Mouse (Mus musculus) neutrophil, adult 5-6 weeks (primary cell): ENCODE results near the gene Mgl2. TPM values are rescaled to one million over a fixed set of nuclear protein-coding genes. Genes with fewer than 3 reads are reported as not detected.
"Not testable (repeated sequence)": the region's sequence is repeated elsewhere in the genome, so short reads cannot be mapped to it uniquely, and the experiment has no call there.

Experiments
- ATAC-seq: fragments of 151-379, 151-347 bp; 2 replicates; pipeline ENCODE4 v1.8.0; 2017; ENCODE audit warnings: mild to moderate bottlenecking, moderate TSS enrichment; ENCODE audit not compliant: insufficient number of reproducible peaks, poor library complexity, low FRiP score, severe bottlenecking; ENCODE audit errors: extremely low read depth
- total RNA-seq: library from RNA; stranded (forward); fragments of 200-1000 nt; gene quantifications from 2 replicates; pipeline ENCODE4 v1.2.3, GENCODE M21; 2017

The Mgl2 gene
- not detected in 2 replicates for total RNA-seq

DNA sequence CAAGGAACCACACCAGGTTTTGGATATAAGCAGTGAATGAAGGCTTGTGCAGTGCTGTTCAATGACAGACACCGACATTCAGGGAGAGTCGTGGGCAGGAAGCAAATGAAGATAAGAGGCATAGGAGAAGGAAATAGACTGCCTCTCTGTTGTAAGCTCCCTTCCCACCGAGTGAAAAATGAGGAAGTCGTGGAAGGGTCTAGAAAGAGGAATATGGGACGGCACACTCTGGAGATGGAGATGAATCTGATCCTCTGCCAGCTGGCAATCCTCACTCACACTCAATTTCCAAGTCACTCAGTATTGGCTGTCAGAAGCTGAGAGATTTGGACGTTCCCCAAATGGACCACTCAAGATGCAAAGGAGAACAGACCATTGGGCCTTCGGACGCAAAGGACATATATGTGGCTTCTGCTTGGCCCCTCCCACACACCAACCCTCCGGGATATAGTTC is at the start of gene Mgl2:
Gene Mgl2 (plus strand): TSS at position 404 of the 454 bp plus-strand sequence.
- ATAC-seq, result no peak

DNA sequence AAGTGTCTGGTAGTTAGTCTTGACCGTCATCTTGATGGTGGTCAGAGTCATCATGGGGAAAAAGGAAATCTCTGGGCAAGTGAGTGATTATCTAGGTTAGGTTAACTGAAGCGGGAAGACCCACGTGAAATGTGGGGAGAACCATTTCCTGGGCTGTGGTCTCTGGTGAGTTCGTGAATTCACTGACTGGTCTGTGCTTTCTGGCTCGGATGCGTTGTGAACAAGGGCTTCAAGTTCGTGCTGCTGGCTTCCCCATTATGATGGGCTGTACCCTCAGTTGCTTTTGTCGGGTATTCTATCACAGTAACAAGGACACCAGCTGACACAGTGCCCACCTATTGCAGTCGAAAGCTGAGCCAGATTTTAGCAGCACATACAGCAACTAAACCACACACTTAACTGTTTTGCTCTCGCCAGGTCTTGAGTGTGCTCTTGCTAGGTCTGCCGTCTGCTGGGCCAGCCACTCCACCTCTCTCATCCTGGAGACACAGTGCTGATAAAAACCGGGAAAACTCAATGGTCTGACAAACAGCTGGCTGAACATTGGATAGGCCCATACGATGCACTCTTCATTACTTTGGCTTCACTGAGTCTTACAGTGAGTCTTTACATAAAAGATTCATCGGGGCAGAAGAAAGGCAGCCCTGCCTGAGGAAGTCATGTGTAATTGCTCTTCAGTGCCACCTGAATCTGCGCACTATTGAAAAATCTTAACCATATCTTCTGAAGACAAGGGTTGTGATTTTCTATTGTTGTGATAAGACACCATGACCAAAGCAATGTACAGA is 49.1 kb upstream of the Mgl2 start:
- no peak for ATAC-seq

DNA sequence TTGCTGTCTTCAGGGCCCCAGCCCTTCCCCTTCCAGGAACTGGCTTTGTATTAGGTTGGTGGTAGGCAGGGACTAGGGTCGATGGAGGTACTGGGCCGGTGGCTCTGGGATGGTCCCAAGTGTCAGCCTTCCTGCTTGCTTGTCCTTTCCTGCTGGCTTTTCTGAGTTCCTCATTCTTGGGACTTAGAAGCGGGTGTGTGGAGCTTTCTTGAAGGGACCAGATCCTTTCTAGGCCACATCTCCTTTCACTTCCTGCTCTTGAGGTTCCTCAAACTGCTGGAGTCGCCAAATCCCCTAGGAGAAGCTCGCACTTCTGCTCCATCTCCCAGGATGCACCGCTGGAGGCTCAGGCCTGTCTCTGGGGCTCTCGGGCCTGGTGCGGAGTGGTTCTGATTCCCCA is 45.6 kb upstream of the Mgl2 start:
- no peak for ATAC-seq

DNA sequence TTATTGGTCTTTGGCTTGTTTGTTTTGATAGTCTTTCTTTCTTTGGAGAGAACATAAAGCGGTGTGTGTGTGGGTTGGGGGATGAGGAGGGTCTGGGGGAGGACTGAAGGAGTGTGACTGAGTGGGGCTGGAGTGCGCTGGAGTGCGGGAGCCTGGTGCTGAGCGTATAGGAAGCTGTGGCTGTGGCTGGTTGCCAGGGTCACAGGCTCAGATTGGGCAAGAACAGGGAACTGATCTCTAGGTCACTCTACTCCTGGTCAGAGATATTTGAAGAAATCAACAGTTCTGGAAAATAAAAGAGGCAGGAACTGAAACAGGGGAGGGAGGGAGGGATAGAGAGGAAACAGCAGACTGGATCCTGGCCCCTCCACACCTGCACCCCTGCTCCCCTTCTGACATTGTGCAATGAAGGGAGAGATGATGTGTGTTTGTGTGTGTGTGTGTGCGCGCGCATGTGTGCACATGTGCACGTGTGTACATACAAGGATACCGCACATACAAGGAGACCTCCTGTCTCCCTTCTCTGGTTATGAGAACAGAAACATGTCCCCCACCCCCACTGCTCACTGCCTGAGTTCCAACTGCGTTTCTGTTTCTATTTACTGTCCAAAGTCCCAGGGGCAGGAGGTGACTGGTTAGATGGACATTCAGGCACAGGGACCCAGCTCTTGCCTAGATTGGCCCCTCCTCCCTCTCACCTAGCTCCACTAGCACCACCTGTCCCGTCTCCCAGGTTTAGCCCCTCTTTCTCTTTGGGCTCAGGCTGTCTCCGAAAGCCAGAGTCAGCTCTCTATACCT is 37.9 kb upstream of the Mgl2 start, which contains the start of gene Asgr2:
Gene Asgr2 (plus strand): TSS at position 659 of the 798 bp plus-strand sequence.
- ATAC-seq, result no peak

DNA sequence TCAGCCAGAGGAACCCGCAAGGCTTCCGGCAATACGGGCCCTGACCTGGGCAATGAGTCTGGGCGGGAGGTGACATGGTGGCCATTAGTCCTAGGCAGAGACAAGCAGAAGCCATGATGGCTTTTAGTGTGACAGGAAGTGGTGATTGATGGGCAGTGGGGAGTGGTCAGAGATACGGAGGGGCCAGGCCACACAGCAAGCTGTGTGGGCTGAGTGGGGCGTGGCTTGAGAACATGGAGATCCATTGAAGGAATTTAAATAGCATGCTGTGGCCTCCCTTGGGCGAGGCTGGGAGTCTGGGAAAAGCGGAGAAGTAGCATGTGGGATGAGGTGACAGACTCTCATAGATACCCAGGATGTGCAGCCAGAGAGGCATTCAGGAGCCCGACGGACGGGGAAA is 32.7 kb upstream of the Mgl2 start:
- no peak for ATAC-seq

DNA sequence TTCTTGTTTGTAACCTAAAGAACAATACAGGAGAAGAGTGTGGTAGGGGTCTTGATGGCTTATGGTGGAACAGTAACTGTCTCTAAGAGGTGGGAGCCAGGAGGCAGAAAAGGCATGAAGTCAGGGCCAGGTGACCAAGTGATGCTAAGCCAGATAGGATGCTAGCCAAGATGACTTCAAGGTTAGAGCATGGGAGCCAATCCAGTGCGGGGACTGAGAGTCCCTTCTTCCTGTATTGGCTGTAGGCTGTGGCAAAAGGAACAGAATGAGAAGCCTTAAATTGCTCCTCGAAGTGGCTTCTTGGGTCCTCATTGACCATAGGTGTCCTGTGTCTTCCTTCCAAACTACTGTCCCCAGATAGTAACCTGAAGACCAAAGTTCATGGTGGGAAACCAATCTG is 31.0 kb upstream of the Mgl2 start:
- ATAC-seq, result no peak

DNA sequence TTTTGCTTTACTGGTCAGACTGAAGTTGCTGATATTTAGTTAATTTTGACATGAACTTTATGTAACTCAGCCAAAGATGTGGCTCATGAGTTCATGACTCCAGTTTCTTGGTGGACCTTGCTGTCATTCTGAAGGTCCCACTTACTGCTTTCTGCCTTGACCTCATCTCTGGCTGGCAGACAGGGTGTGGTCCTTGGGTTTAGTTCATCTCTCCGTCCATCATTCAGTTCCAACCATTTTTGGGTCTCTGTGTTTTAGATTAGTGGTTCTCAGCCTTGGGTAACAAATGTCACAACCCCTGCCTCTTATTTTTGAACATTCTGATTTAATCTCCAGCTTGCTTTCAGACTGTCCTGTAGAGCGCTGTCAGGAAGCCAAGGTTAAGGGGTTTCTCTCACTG is 30.3 kb upstream of the Mgl2 start:
- ATAC-seq, result no peak

DNA sequence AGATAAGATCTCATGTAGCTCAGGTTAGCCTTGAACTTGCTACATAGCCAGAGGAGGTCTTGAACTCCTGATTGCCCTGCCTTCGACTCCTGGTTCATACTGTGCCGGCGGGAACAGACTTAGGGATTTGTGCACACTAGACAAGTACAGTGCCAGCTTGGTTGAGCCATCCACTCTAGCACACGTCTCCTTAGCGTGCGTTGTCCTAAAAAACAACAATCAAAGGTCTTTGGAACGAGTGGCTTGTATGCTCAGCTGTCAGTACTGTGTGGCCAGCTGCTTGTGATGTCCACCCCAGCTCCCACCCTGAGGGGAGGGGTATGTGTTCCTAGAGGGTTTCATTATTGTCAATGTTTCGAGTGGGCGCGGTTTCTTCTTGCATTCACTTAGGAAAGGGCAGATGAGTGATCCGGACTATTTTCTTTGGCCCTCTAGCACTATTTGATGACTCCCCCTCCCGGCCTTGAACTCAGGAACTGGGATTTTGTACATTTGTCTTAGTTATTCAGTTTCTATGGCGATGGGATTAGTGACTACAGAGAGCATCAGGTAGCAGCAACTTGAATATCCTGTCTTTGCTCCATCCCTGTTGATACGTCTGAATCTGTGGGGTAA is 26.3 kb upstream of the Mgl2 start:
- ATAC-seq, result no peak

DNA sequence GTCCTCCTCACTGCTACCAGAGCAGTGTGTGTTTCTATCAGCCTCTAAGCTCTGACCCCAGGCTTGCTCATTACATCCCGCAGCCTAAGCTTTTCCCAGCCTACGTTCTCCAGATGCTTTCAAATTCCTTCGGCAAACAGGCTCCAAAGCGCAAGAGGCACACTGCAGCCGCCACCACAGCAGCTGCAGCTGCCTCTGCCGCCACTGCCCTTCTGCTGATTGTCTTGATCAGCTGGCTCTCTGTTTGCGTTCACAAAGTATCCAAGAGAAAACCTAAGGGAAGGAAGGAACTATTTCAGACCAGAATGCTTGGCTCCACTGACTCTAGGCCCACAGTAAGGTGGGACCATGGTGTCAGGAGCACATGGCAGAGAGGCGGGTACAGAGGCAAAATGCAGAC is 23.0 kb upstream of the Mgl2 start:
- ATAC-seq, result no peak

DNA sequence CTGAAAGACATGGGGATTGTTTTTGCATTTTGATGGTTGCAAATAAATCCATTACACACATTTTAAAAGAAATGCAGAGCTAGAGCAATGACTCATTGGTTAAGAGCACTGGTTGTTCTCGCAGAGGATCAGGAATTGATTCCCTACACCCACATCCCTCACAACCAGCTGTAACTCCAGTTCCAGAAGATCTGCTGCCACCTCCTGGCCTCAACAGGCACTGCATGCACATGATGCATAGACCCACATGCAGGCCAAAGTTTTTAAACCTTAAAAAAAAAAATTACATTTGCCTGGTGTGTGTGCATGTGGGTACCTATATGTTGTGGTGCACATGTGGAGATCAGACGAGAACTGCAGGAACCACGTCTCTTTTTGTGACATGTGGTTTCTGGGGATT is 20.0 kb upstream of the Mgl2 start:
- 0 out of 2 replicates have a peak, but pooled peaks have one; percentile 36 for ATAC-seq

DNA sequence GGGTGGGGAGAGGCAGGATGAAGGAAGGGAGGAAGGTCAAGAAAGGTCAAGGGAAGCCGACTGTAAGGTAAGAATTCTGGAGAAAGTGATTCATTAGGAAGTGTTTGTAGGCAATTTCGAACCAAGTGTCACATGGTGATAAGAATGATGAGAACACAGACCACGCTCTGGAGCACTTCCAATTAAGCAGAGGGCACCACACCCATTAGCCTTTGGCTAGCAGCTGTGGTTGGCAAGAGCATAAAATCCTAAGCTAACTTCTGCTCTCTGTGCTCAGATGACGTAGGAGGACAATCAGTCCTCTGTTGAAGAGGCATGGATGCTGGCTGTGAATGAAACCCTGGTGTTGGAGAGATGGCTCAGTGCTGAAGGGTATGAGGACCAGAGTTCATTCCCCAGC is 15.6 kb upstream of the Mgl2 start:
- ATAC-seq, result no peak

DNA sequence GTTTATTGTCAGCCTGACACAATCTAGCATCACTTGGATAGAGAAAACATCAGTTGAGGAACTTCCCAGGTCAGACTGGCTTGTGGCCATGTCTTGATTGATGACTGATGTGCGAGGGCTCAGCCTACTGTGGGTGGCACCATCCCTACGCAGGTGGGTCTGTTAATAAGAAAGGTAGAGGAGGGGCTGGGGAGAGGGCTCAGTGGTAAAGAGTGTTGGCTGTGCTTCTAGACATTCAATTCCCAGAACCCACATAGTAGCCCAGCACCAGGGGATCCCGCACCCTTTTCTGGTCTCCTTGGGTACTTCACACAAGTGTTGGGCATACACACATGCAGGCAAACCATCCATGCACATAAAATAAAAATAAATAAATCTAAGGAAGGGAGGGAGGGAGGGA is 14.2 kb upstream of the Mgl2 start:
- no peak for ATAC-seq

DNA sequence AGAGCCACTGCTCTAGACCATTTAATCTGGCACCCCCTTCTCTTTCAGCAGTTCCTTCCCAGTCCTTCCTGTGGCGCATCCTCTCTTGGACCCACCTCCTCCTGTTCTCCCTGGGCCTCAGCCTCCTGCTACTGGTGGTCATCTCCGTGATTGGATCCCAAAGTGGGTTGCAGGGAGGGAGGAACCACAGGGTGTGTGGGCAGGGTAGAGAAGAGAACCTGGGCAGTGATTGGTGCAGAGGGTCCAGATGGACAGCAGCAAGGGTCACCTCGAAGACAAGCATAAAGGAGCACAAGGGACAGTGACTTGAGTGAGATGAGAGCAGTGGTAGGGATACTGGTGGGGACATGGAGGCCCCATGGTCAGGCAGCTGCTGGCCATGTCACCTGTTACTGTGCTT is 4.9 kb downstream of the Mgl2 start:
- not testable (repeated sequence) for ATAC-seq

DNA sequence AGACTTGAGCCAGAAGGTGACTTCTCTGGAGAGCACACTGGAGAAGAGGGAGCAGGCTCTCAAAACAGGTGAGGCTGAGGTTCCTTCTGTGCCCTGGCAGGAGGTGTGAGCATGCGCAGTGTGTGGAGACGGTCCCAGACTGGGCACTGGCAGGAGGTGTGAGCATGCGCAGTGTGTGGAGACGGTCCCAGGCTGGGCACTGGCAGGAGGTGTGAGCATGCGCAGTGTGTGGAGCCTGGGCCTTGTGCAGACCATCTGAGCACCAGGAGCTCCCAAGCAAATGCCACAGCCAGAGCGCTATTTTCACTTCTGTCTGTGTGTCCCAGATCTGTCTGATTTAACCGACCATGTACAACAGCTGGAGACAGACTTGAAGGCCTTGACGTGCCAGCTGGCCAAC is 5.8 kb downstream of the Mgl2 start:
- ATAC-seq, result not testable (repeated sequence)

DNA sequence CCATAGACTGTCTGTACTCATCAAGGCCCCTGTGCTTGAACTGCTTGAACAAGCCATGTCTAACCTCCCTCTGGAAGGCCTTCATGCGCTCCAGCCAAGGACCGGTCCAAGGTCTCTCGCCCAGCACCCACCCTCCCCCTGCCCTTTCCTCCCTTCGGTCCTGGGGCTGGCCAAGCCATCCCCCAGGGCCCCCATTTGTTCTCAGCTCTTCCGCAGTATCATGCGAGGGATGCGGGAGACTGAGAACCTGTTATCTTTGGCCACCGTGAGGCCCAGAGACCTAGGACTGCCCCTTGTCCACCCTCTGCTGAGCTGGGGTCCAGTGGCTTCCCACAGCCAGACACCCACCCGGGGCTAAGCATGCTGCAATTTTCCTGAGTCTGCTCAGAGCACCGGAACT is 9.0 kb downstream of the Mgl2 start:
- no peak for ATAC-seq

DNA sequence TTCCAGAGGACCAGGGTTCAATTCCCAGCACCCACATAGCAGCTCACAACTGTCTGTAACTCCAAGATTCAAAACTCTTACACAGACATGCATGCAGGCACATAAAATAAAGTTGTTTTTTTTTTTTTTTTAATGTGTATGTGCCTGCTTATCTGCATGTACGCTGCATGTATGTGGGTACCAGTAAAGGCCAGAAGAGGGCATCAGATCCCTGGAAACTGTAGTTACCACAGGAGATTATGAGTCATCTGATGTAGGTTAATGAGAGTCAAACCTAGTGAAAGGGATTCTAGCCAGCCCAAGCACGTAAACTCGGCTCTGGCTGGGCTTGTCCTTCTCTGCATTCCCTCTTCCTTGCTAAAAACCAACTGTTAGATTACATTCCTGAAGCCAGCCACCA is 20.9 kb downstream of the Mgl2 start:
- ATAC-seq, result no peak

DNA sequence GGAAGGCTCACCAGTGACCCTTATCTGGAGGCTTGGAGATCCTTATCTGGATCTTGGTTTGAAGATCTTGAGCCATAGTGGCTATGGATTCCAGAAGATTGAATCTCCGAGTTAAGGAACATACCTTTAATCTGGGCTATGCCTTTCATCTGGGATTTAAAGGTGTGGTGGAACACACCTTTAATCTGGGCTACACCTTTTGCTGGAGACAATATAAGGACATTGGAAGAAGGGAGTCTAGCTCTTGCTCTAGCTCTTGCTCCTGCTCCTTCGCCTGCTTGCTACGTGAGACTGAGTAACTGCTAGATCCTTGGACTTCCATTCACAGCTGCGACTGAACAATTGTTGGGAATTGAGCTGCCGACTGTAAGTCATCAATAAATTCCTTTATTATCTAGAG is 25.8 kb downstream of the Mgl2 start, which contains the start of gene Clec10a:
Gene Clec10a (plus strand): TSS at position 301 of the 400 bp plus-strand sequence.
- not testable (repeated sequence) for ATAC-seq

DNA sequence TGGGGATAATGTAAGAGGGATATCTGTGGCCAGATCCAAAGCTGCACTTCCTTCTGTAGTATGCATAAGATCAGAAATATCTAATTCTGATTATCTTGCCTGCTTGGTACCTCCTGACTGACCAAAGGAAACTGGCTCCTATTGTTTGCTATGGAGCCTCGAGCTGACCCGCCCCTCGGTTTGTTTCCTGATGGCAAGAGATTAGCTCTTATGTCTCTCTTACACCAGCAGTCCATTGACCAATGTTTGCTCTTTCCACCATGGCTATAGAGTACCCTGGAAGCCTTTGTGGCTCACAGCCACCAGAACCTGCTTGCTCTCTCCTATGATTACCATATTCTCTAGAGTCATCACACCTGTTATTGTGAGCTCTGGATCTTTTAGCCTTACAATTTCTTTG is 32.2 kb downstream of the Mgl2 start:
- ATAC-seq, result no peak

DNA sequence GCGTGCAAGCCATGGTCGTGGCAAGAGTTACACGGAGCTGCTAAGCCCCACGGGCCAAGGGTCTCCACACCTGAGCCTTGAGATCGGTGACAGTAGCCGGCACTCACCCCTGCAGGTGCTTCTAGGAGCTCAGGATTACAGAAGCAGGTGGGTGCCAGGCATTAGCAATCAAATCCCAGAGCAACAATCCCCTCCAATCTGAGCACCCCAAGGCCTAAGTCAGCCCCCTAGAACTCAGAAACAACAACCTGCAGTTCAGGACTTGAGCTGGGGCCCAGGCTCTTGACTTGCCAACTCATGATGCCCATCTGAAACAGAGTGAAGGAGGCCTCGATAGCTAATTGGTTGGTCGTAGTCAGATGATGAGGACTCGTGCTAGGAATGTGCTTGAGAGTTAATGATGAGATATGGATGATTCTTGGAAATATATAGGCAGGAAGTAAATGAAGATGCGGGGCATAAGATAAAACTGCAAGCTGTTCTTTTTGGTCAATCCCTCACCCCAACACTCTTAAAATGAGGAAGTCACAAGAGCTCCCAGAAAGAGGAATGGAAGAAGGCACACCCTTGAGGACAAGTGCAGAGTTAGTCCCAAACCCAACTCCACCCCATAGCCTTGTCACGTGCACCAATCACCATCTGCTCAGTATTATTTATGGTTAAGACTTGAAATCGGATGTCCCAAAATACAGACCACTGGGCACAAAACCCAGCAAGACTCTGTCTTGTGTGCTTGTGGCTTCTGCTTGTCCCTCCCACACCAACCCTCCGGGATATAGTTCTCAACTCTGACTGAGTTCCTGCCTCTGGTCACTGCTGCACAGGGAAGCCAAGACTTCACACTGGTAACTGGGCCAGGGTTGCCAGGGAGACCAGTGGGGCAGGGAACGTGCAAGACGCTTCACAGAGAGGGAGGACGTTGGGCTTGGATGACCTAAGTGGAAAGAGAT is 36.1 kb downstream of the Mgl2 start:
- no peak for ATAC-seq
